Mouse (Mus musculus) activated CD4-positive, CD25-positive, alpha-beta regulatory T cell, adult 9 weeks (primary cell): ENCODE measurements around the gene Ermp1. TPM values are rescaled to one million over a fixed set of nuclear protein-coding genes. Genes with fewer than 3 reads are reported as not detected.

Experiments used
- polyA plus RNA-seq: library from polyadenylated mRNA; unstranded; fragments of 100-300 nt; shearing (Covaris generic); gene quantifications from one replicate; pipeline ENCODE4 v1.2.1, GENCODE M21; 2017

The Ermp1 gene
- polyA plus RNA-seq, result 15.1 TPM

GRCm38 (mm10) chr19:29647651-29648549, at the start of gene Ermp1:
Gene Ermp1, minus strand, starts transcription at chr19:29648415.

GRCm38 (mm10) chr19:29697245-29697874, 49.1 kb upstream of the Ermp1 start, which contains the start of gene Mlana:
Gene Mlana, plus strand, starts transcription at chr19:29697824.

Other genes with a start within 250 kb of the Ermp1 start
- 24.0 TPM for gene Pdcd1lg2, start 237.5 kb downstream of the Ermp1 start, polyA plus RNA-seq
- gene Ric1, start 126.1 kb downstream of the Ermp1 start, polyA plus RNA-seq, result 1.8 TPM
- not detected for gene Mlana, start 49.4 kb upstream of the Ermp1 start, polyA plus RNA-seq
- gene 9930021J03Rik, start 157.6 kb upstream of the Ermp1 start, polyA plus RNA-seq, result 4.3 TPM
- 13.2 TPM for gene Ranbp6, start 164.6 kb upstream of the Ermp1 start, polyA plus RNA-seq